15 mouse cellular contexts compared by ENCODE assay signal in the genomic region with DNA sequence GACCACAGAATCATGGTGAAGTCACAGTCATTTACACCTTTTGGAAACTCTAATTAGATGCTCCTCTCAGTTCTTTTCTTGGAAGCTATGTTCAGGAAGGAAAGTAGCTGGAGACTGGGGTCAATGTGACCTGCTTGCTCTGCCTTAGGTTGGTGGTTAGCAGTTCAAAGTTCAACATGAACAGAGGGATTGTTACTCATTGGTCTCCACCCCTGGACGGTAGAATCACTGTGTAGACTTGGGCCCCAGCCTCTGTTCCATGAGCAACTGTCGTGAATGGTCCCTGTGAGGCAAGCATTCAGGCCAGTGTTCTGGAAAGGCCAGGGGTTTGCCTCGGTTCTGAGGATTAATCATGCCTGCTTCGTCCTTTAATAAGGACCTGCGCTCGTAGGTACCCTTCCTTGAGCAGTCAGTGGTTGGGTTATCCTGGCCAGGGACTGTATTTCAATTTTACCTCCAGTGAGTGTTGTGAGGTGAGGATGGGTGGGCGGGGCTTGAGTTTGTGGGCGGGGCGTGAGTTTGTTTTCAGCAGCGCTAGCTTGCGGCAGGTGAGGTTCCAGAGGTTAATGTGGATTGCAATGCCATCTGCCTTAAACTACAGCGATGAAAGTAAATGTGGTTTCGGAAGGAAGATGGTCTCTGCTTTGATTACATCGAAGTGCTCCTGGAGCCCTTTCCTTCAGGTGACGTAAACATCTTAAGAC.
DNase-seq lines count a peak whose midpoint lies in the region; ATAC-seq and TF ChIP-seq lines count a peak whose summit lies in the region.
"Had no signal": no experiment of that assay in that cellular context is flagged by ENCODE, and none has a peak within 500 bp of the region (broad histone marks: within the 10 kb centered on the region; RNA-seq: fewer than 3 reads in every experiment).

No protein-coding gene starts in this region.

- H3K9ac ChIP-seq in liver, postnatal 0 days (replicated peaks) = no peak overlapping the region
- H3K9ac ChIP-seq: midbrain, embryonic 12.5 days had no signal

- peak; percentile 62 for ATAC-seq in liver, postnatal 0 days
- ATAC-seq: Patski had no signal

- 31% methylated on average over 15 of the region's 15 CpGs for WGBS in liver, postnatal 0 days (ENCODE audit: insufficient replicate concordance)

- TF ChIP-seq EP300 in liver, postnatal 0 days (IDR thresholded peaks at IDR 0.05; ENCODE audit: low read depth) = no peak

- no peak for TF ChIP-seq CTCF in liver, postnatal 0 days (IDR thresholded peaks at IDR 0.05; ENCODE audit: low read depth)

- intact Hi-C loops in heart, postnatal 10 days (cut with DNase I) = no loop called here

- H3K36me3 ChIP-seq in liver, postnatal 0 days (replicated peaks; ENCODE audit: insufficient read depth, low read length) = no peaks in the 10 kb centered on the region
- H3K36me3 ChIP-seq: midbrain, embryonic 12.5 days had no signal

- peak; percentile 66 for DNase-seq in heart, adult 11 months
- DNase-seq in heart, postnatal 10 days = no peak
- peak; percentile 44 for DNase-seq in testis, postnatal 10 days (ENCODE audit: low spot score)
- no peak for DNase-seq in testis, postnatal 14 days (ENCODE audit: low spot score)
- peak; percentile 17 for DNase-seq in kidney, postnatal 10 days
- DNase-seq in liver, postnatal 0 days = peak; percentile 42
- no peak for DNase-seq in embryo, embryonic 10.5 days (ENCODE audit: low spot score)
- DNase-seq in layer of hippocampus, postnatal 36 days = no peak
- DNase-seq: adrenal gland, postnatal 10 days; cerebellum, adult 9-11 months; gastrocnemius, postnatal 10 days; lung, postnatal 36 days had no signal

- no peak overlapping the region for H3K4me2 ChIP-seq in liver, postnatal 0 days (ENCODE audit: low read depth, low read length)
- H3K4me2 ChIP-seq: heart, embryonic 11.5 days; midbrain, embryonic 12.5 days had no signal

- peaks cover 7% of the 10 kb centered on the region for H3K4me1 ChIP-seq in liver, postnatal 0 days (ENCODE audit: insufficient read depth)

- H3K9me3 ChIP-seq in liver, postnatal 0 days (ENCODE audit: low read length) = no peaks in the 10 kb centered on the region
- H3K9me3 ChIP-seq: midbrain, embryonic 12.5 days had no signal

- no peak overlapping the region for H3K4me3 ChIP-seq in liver, postnatal 0 days (ENCODE audit: low read depth, low read length)
- H3K4me3 ChIP-seq: midbrain, embryonic 12.5 days had no signal

- H3K27ac ChIP-seq in liver, postnatal 0 days (ENCODE audit: low read depth) = peak overlapping the region; percentile 81; the same call in 1 of the 2 replicates
- H3K27ac ChIP-seq: midbrain, embryonic 12.5 days had no signal

- H3K27me3 ChIP-seq in liver, postnatal 0 days (ENCODE audit: insufficient read depth, low read length) = no peaks in the 10 kb centered on the region

Comparison
In these comparisons a context has a peak if more than half of its experiments do, and no peak if none do; other contexts are left out.
1. DNase-seq: peak in heart, adult 11 months (single experiment), testis, postnatal 10 days (single experiment), kidney, postnatal 10 days (single experiment) and liver, postnatal 0 days (single experiment); none in heart, postnatal 10 days (0 of 2), testis, postnatal 14 days (single experiment), embryo, embryonic 10.5 days (single experiment) and layer of hippocampus, postnatal 36 days (0 of 2).